Mouse (Mus musculus) left cerebral cortex, postnatal 10 days (tissue): Measurements from ENCODE around the gene Klhl5. TPM values are rescaled to one million over a fixed set of nuclear protein-coding genes. Genes with fewer than 3 reads are reported as not detected.
"Not testable (repeated sequence)": the region's sequence is repeated elsewhere in the genome, so short reads cannot be mapped to it uniquely, and the experiment has no call there.

Experiments
- DNase-seq, 2 experiments: peaks; one replicate each; pipeline ENCODE4 v3.0.0; 2021 to 2022; ENCODE audit warnings: low spot score in 2 of 2, mixed read lengths in 1 of 2; ENCODE audit errors: extremely low spot score in 1 of 2
- intact Hi-C: fragments of 180-260 bp; cut with DNase I; formaldehyde crosslinking; loops from one replicate; pipeline ENCODE4 v1.15.1; 2025
- total RNA-seq, 2 experiments: library from RNA; stranded (reverse); gene quantifications; 2 replicates each; pipeline ENCODE4 v1.2.3; 2021

Klhl5 gene
- total RNA-seq, 2 experiments from 2014 or later = 61.4 to 62.9 TPM

GRCm38 (mm10) chr5:65094902-65095545 lies 12.3 kb upstream of the Klhl5 start:
- no peak for DNase-seq
- intact Hi-C loops = no loop called here

- intact Hi-C loops = no loop called here
- DNase-seq = no peak
Observed at GRCm38 (mm10) chr5:65096082-65096481, 11.3 kb upstream of the Klhl5 start.

- intact Hi-C loops = no loop called here
- no peak for DNase-seq
Observed at GRCm38 (mm10) chr5:65096805-65097204, 10.5 kb upstream of the Klhl5 start.

- no peak for DNase-seq
- intact Hi-C loops = no loop called here
Observed at GRCm38 (mm10) chr5:65097457-65097856, 9.9 kb upstream of the Klhl5 start.

- DNase-seq = no peak
- intact Hi-C loops = no loop called here
Observed at GRCm38 (mm10) chr5:65100002-65100401, 7.3 kb upstream of the Klhl5 start.

GRCm38 (mm10) chr5:65101209-65101608 lies 6.1 kb upstream of the Klhl5 start:
- DNase-seq = no peak
- intact Hi-C loops = no loop called here

GRCm38 (mm10) chr5:65101621-65102020 lies 5.7 kb upstream of the Klhl5 start:
- intact Hi-C loops = no loop called here
- no peak for DNase-seq

GRCm38 (mm10) chr5:65102026-65102640 lies 5.2 kb upstream of the Klhl5 start:
- DNase-seq = no peak
- intact Hi-C loops = no loop called here

- no peak for DNase-seq
- intact Hi-C loops = no loop called here
Observed at GRCm38 (mm10) chr5:65102641-65103042, 4.7 kb upstream of the Klhl5 start.

GRCm38 (mm10) chr5:65107773-65108432 lies 564 bp downstream of the Klhl5 start:
- DNase-seq = no peak
- intact Hi-C loops = no loop called here

- not testable (repeated sequence) for DNase-seq
- intact Hi-C loops = loop anchor here (5.0 kb wide), 1 partner anchor 65 kb away; no protein-coding TSS in a partner anchor
Observed at GRCm38 (mm10) chr5:65112225-65112624, 4.9 kb downstream of the Klhl5 start.

GRCm38 (mm10) chr5:65113323-65113722 lies 6.0 kb downstream of the Klhl5 start:
- intact Hi-C loops = loop anchor here (5.0 kb wide), 1 partner anchor 66 kb away; no protein-coding TSS in a partner anchor
- DNase-seq = no peak

GRCm38 (mm10) chr5:65116789-65117188 lies 9.4 kb downstream of the Klhl5 start:
- intact Hi-C loops = no loop called here
- DNase-seq = no peak

GRCm38 (mm10) chr5:65119495-65119894 lies 12.2 kb downstream of the Klhl5 start:
- intact Hi-C loops = no loop called here
- no peak for DNase-seq

GRCm38 (mm10) chr5:65119918-65120317 lies 12.6 kb downstream of the Klhl5 start:
- DNase-seq = no peak
- intact Hi-C loops = no loop called here

GRCm38 (mm10) chr5:65122616-65123015 lies 15.3 kb downstream of the Klhl5 start:
- no peak for DNase-seq
- intact Hi-C loops = no loop called here

GRCm38 (mm10) chr5:65126137-65126536 lies 18.8 kb downstream of the Klhl5 start:
- intact Hi-C loops = no loop called here
- no peak for DNase-seq

GRCm38 (mm10) chr5:65128481-65128880 lies 21.1 kb downstream of the Klhl5 start:
- intact Hi-C loops = no loop called here
- DNase-seq = no peak

- intact Hi-C loops = loop anchor here (5.0 kb wide), 2 partner anchors 93 to 128 kb away; no protein-coding TSS in a partner anchor
- peak in 1 of 2 experiments; percentile 56 for DNase-seq
Observed at GRCm38 (mm10) chr5:65130528-65131210, 23.3 kb downstream of the Klhl5 start.
